Mouse (Mus musculus) thymus, adult 2 months (tissue): ENCODE data around the gene Zfp110.

ENCODE experiments used
- CTCF ChIP-seq: fragments of 200-500 bp; IDR thresholded peaks from 2 replicates; pipeline ENCODE4 v1.5.1; 2012; ENCODE audit warnings: mild to moderate bottlenecking, control low read depth, low read length, moderate library complexity, borderline replicate concordance; ENCODE audit not compliant: control insufficient read depth, poor library complexity, insufficient read depth; ENCODE audit errors: extremely low read depth
- POLR2A ChIP-seq: fragments of 200-500 bp; IDR thresholded peaks from 2 replicates; pipeline ENCODE4 v1.6.1; 2012; ENCODE audit warnings: mild to moderate bottlenecking, low read length, control low read depth, moderate library complexity; ENCODE audit not compliant: control insufficient read depth, poor library complexity, insufficient read depth; ENCODE audit errors: extremely low read depth

DNA sequence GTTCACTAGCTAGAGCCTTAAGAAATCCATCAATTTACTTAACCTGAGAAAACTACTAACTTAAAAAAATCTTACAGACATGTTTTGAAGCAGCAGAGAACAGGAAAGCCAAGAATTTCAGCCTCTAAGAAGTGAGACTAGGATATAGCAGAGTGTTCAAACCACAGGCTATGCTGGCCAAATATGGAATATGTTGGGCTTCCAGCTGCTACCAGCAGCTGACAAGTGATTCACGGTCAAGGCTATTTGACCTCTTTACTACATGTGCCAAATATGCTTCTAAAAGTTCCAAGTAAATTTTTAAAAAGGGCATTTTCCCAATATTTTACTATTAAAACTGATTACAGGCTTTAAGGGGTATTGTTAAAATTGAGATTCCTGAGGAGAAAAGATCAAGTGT lies 35.0 kb upstream of the Zfp110 start:
- TF ChIP-seq CTCF (no peak), POLR2A (no peak)
